Mouse (Mus musculus) C2C12 (cell line): Measurements from ENCODE around the gene Vps13c. TPM values are rescaled to one million over a fixed set of nuclear protein-coding genes. Genes with fewer than 3 reads are reported as not detected.

Experiments used
- H3K27me3 ChIP-seq: one replicate; pipeline ENCODE4 v1.6.1; 2011; ENCODE audit not compliant: control insufficient read depth, insufficient read depth, insufficient read length
- H3K36me3 ChIP-seq: one replicate; pipeline ENCODE4 v1.6.1; 2011; ENCODE audit not compliant: control insufficient read depth, insufficient read depth
- H3K4me3 ChIP-seq: one replicate; pipeline ENCODE4 v1.5.1; 2011; ENCODE audit warnings: mild to moderate bottlenecking, control low read depth; ENCODE audit not compliant: poor library complexity, insufficient read depth, severe bottlenecking
- H3K79me2 ChIP-seq: one replicate; pipeline ENCODE4 v1.6.1; 2011; ENCODE audit not compliant: control insufficient read depth, insufficient read depth
- H3K79me3 ChIP-seq: one replicate; pipeline ENCODE4 v1.6.1; 2011; ENCODE audit warnings: low read depth, control low read depth
- H3ac ChIP-seq: one replicate; pipeline ENCODE3; 2011; ENCODE audit warnings: low read depth; ENCODE audit not compliant: control insufficient read depth, insufficient read length
- CEBPB ChIP-seq: IDR thresholded peaks from one replicate; pipeline ENCODE4 v1.6.1; 2011; ENCODE audit warnings: low read depth, mild to moderate bottlenecking, control low read depth, moderate library complexity
- CTCF ChIP-seq: IDR thresholded peaks from one replicate; pipeline ENCODE4 v1.5.1; 2011; ENCODE audit not compliant: control insufficient read depth, insufficient read depth, insufficient read length
- FOSL1 ChIP-seq: IDR thresholded peaks from one replicate; pipeline ENCODE4 v1.8.0; 2011; ENCODE audit warnings: mild to moderate bottlenecking, low read length; ENCODE audit not compliant: poor library complexity, insufficient read depth, severe bottlenecking
- MAX ChIP-seq: IDR thresholded peaks from one replicate; pipeline ENCODE4 v1.6.1; 2011; ENCODE audit warnings: mild to moderate bottlenecking, control low read depth
- MYOD1 ChIP-seq: IDR thresholded peaks from one replicate; pipeline ENCODE4 v1.6.1; 2011; ENCODE audit warnings: low read depth; ENCODE audit not compliant: control insufficient read depth, insufficient read length
- MYOG ChIP-seq: IDR thresholded peaks from one replicate; pipeline ENCODE4 v1.6.1; 2011; ENCODE audit not compliant: control insufficient read depth, insufficient read length; ENCODE audit errors: extremely low read depth
- USF1 ChIP-seq: IDR thresholded peaks from one replicate; pipeline ENCODE4 v1.6.1; 2011; ENCODE audit warnings: low read depth, mild to moderate bottlenecking, control low read depth, moderate library complexity
- long read RNA-seq, 2 experiments: library from polyadenylated mRNA; unstranded; transcript quantifications; one replicate each; pipeline ENCODE4 v2.0.0; 2019 to 2020
- polyA plus RNA-seq: library from polyadenylated mRNA; unstranded; fragments of >200 nt; fragmentation: generic; extraction: Trizol; gene quantifications from one replicate; pipeline ENCODE4 v1.2.1, GENCODE M21; 2012; ENCODE audit warnings: missing spikeins

Vps13c gene
- 5.2 TPM for polyA plus RNA-seq
- long read RNA-seq, experiment 1, partial matches to known transcripts, result 1 of 4 reads
- long read RNA-seq, experiment 1, other reads (novel, unspliced or antisense), result 3 of 4 reads
- long read RNA-seq, experiment 2, partial matches to known transcripts, result 0 of 4 reads
- long read RNA-seq, experiment 2, other reads (novel, unspliced or antisense), result 4 of 4 reads

- H3ac ChIP-seq, result peak within 1 kb of the TSS; percentile 91
- H3K27me3 ChIP-seq, result no peaks in the 10 kb centered on the region
- H3K36me3 ChIP-seq, result no peaks in the 10 kb centered on the region
- peak within 1 kb of the TSS; percentile 52 for H3K4me3 ChIP-seq
- TF ChIP-seq USF1 (peak; percentile 4), MYOD1 (no peak), CEBPB (no peak), MYOG (no peak), FOSL1 (no peak)
- H3K79me2 ChIP-seq, result no peaks in the 10 kb centered on the region
- no peaks in the 10 kb centered on the region for H3K79me3 ChIP-seq
Observed at GRCm38 (mm10) chr9:67839981-67840859, at the start of gene Vps13c. TSS of gene Vps13c (plus strand) at chr9:67840396.

GRCm38 (mm10) chr9:67792405-67792804 is 47.8 kb upstream of the Vps13c start:
- Histone ChIP-seq H3K27me3 (peaks cover 25% of the 10 kb centered on the region), H3K4me3 (no peak overlapping the region), H3ac (no peak overlapping the region), H3K79me2 (no peaks in the 10 kb centered on the region), H3K79me3 (no peaks in the 10 kb centered on the region), H3K36me3 (no peaks in the 10 kb centered on the region)
- TF ChIP-seq FOSL1, result no peak
- TF ChIP-seq MAX, result no peak
- no peak for TF ChIP-seq USF1
- TF ChIP-seq MYOD1, result no peak
- TF ChIP-seq CEBPB, result no peak
- TF ChIP-seq CTCF, result no peak
- TF ChIP-seq MYOG, result no peak

GRCm38 (mm10) chr9:67793501-67793900 is 46.7 kb upstream of the Vps13c start:
- Histone ChIP-seq H3ac (no peak overlapping the region), H3K36me3 (no peaks in the 10 kb centered on the region), H3K4me3 (no peak overlapping the region), H3K79me2 (no peaks in the 10 kb centered on the region), H3K27me3 (peaks cover 20% of the 10 kb centered on the region), H3K79me3 (no peaks in the 10 kb centered on the region)
- TF ChIP-seq MYOD1, result no peak
- no peak for TF ChIP-seq CTCF
- no peak for TF ChIP-seq MAX
- TF ChIP-seq USF1, result no peak
- TF ChIP-seq CEBPB, result no peak
- no peak for TF ChIP-seq MYOG

- no peaks in the 10 kb centered on the region for H3K79me2 ChIP-seq
- H3K36me3 ChIP-seq, result no peaks in the 10 kb centered on the region
- no peaks in the 10 kb centered on the region for H3K79me3 ChIP-seq
- TF ChIP-seq CEBPB (no peak), CTCF (no peak), MYOD1 (no peak), MAX (no peak), FOSL1 (no peak)
- H3K4me3 ChIP-seq, result no peak overlapping the region
- no peak overlapping the region for H3ac ChIP-seq
- peaks cover 14% of the 10 kb centered on the region for H3K27me3 ChIP-seq
Observed at GRCm38 (mm10) chr9:67794216-67794615, 46.0 kb upstream of the Vps13c start.

- no peak overlapping the region for H3K4me3 ChIP-seq
- no peaks in the 10 kb centered on the region for H3K79me2 ChIP-seq
- peaks cover 10% of the 10 kb centered on the region for H3K27me3 ChIP-seq
- no peaks in the 10 kb centered on the region for H3K79me3 ChIP-seq
- TF ChIP-seq FOSL1, result no peak
- TF ChIP-seq MAX, result no peak
- TF ChIP-seq CEBPB, result no peak
- TF ChIP-seq MYOD1, result no peak
- no peak for TF ChIP-seq USF1
- TF ChIP-seq MYOG, result no peak
- no peak for TF ChIP-seq CTCF
- H3K36me3 ChIP-seq, result no peaks in the 10 kb centered on the region
- no peak overlapping the region for H3ac ChIP-seq
Observed at GRCm38 (mm10) chr9:67794668-67795067, 45.5 kb upstream of the Vps13c start.

GRCm38 (mm10) chr9:67795205-67795675 is 45.0 kb upstream of the Vps13c start:
- TF ChIP-seq CTCF, result no peak
- Histone ChIP-seq H3ac (no peak overlapping the region), H3K79me3 (no peaks in the 10 kb centered on the region)

More at GRCm38 (mm10) chr9:67795205-67795675, 45.0 kb upstream of the Vps13c start:
- Histone ChIP-seq H3K27me3 (peaks cover 7% of the 10 kb centered on the region), H3K4me3 (no peak overlapping the region), H3K79me2 (no peaks in the 10 kb centered on the region), H3K36me3 (no peaks in the 10 kb centered on the region)
